Mouse (Mus musculus): Measurements from ENCODE around the gene Itgav. TPM values are rescaled to one million over a fixed set of nuclear protein-coding genes. Genes with fewer than 3 reads are reported as not detected.

The Itgav gene
- polyA plus RNA-seq, 1 experiment, result 37.6 TPM

- TF ChIP-seq POLR2A (IDR thresholded peaks at IDR 0.05; ENCODE audit: borderline replicate concordance, extremely low read depth, low read depth, low read length) (no peak), CTCF (IDR thresholded peaks at IDR 0.05; ENCODE audit: insufficient read depth, low read length) (no peak)
- 76% methylated on average over 8 of the region's 8 CpGs for WGBS
Observed at GRCm38 (mm10) chr2:83684691-83685090, 39.5 kb upstream of the Itgav start.

GRCm38 (mm10) chr2:83690372-83690771 is 33.8 kb upstream of the Itgav start:
- TF ChIP-seq POLR2A (IDR thresholded peaks at IDR 0.05; ENCODE audit: borderline replicate concordance, extremely low read depth, low read depth, low read length), result no peak
- TF ChIP-seq CTCF (IDR thresholded peaks at IDR 0.05; ENCODE audit: insufficient read depth, low read length), result no peak
- no peak for DNase-seq
- no peak overlapping the region for H3K4me3 ChIP-seq (replicated peaks; ENCODE audit: extremely low read depth, low read depth, low read length)
- WGBS, result 57% methylated on average over 2 of the region's 2 CpGs
- no peaks in the 10 kb centered on the region for H3K4me1 ChIP-seq (ENCODE audit: control insufficient read depth, insufficient read depth, low read length)

More at GRCm38 (mm10) chr2:83684691-83685090, 39.5 kb upstream of the Itgav start:
- Histone ChIP-seq H3K4me3 (replicated peaks; ENCODE audit: extremely low read depth, low read depth, low read length) (no peak overlapping the region), H3K4me1 (ENCODE audit: control insufficient read depth, insufficient read depth, low read length) (no peaks in the 10 kb centered on the region)
- no peak for DNase-seq

GRCm38 (mm10) chr2:83692651-83693545 is 31.3 kb upstream of the Itgav start:
- DNase-seq, result no peak

GRCm38 (mm10) chr2:83694061-83694460 is 30.1 kb upstream of the Itgav start:
- TF ChIP-seq CTCF (IDR thresholded peaks at IDR 0.05; ENCODE audit: insufficient read depth, low read length), result no peak
- Histone ChIP-seq H3K4me3 (replicated peaks; ENCODE audit: extremely low read depth, low read depth, low read length) (no peak overlapping the region), H3K4me1 (ENCODE audit: control insufficient read depth, insufficient read depth, low read length) (no peaks in the 10 kb centered on the region)
- no peak for DNase-seq
- WGBS, result 77% methylated on average over 7 of the region's 7 CpGs

More at GRCm38 (mm10) chr2:83692651-83693545, 31.3 kb upstream of the Itgav start:
- 45% methylated on average over 10 of the region's 10 CpGs for WGBS
- H3K4me1 ChIP-seq (ENCODE audit: control insufficient read depth, insufficient read depth, low read length), result no peaks in the 10 kb centered on the region
- TF ChIP-seq CTCF (IDR thresholded peaks at IDR 0.05; ENCODE audit: insufficient read depth, low read length), result no peak
- TF ChIP-seq POLR2A (IDR thresholded peaks at IDR 0.05; ENCODE audit: borderline replicate concordance, extremely low read depth, low read depth, low read length), result no peak
- no peak overlapping the region for H3K4me3 ChIP-seq (replicated peaks; ENCODE audit: extremely low read depth, low read depth, low read length)

GRCm38 (mm10) chr2:83695345-83696247 is 28.6 kb upstream of the Itgav start:
- 73% methylated on average over 11 of the region's 11 CpGs for WGBS
- no peak for DNase-seq
- H3K4me3 ChIP-seq (replicated peaks; ENCODE audit: extremely low read depth, low read depth, low read length), result no peak overlapping the region
- TF ChIP-seq CTCF (IDR thresholded peaks at IDR 0.05; ENCODE audit: insufficient read depth, low read length) (no peak), POLR2A (IDR thresholded peaks at IDR 0.05; ENCODE audit: borderline replicate concordance, extremely low read depth, low read depth, low read length) (no peak)
- no peaks in the 10 kb centered on the region for H3K4me1 ChIP-seq (ENCODE audit: control insufficient read depth, insufficient read depth, low read length)

GRCm38 (mm10) chr2:83698484-83698883 is 25.7 kb upstream of the Itgav start:
- Histone ChIP-seq H3K4me1 (ENCODE audit: control insufficient read depth, insufficient read depth, low read length) (no peaks in the 10 kb centered on the region), H3K4me3 (replicated peaks; ENCODE audit: extremely low read depth, low read depth, low read length) (no peak overlapping the region)
- no peak for DNase-seq
- TF ChIP-seq POLR2A (IDR thresholded peaks at IDR 0.05; ENCODE audit: borderline replicate concordance, extremely low read depth, low read depth, low read length) (no peak), CTCF (IDR thresholded peaks at IDR 0.05; ENCODE audit: insufficient read depth, low read length) (0 out of 2 replicates have a peak, but pooled peaks have one; percentile 14)
- WGBS, result 73% methylated on average over 1 of the region's 1 CpGs

- H3K4me3 ChIP-seq (replicated peaks; ENCODE audit: extremely low read depth, low read depth, low read length), result no peak overlapping the region
- 43% methylated on average over 1 of the region's 1 CpGs for WGBS
- no peak for DNase-seq
- TF ChIP-seq POLR2A (IDR thresholded peaks at IDR 0.05; ENCODE audit: borderline replicate concordance, extremely low read depth, low read depth, low read length), result no peak
- TF ChIP-seq CTCF (IDR thresholded peaks at IDR 0.05; ENCODE audit: insufficient read depth, low read length), result no peak
- H3K4me1 ChIP-seq (ENCODE audit: control insufficient read depth, insufficient read depth, low read length), result no peaks in the 10 kb centered on the region
Observed at GRCm38 (mm10) chr2:83699324-83699723, 24.9 kb upstream of the Itgav start.

- TF ChIP-seq CTCF (IDR thresholded peaks at IDR 0.05; ENCODE audit: insufficient read depth, low read length) (no peak), POLR2A (IDR thresholded peaks at IDR 0.05; ENCODE audit: borderline replicate concordance, extremely low read depth, low read depth, low read length) (no peak)
Observed at GRCm38 (mm10) chr2:83700667-83701066, 23.5 kb upstream of the Itgav start.

GRCm38 (mm10) chr2:83702411-83702810 is 21.8 kb upstream of the Itgav start:
- H3K4me3 ChIP-seq (replicated peaks; ENCODE audit: extremely low read depth, low read depth, low read length), result no peak overlapping the region
- no peaks in the 10 kb centered on the region; the same call in 1 of the 2 replicates for H3K4me1 ChIP-seq (ENCODE audit: control insufficient read depth, insufficient read depth, low read length)
- WGBS, result 91% methylated on average over 7 of the region's 7 CpGs
- TF ChIP-seq CTCF (IDR thresholded peaks at IDR 0.05; ENCODE audit: insufficient read depth, low read length) (no peak), POLR2A (IDR thresholded peaks at IDR 0.05; ENCODE audit: borderline replicate concordance, extremely low read depth, low read depth, low read length) (no peak)
- DNase-seq, result no peak

More at GRCm38 (mm10) chr2:83700667-83701066, 23.5 kb upstream of the Itgav start:
- no peaks in the 10 kb centered on the region for H3K4me1 ChIP-seq (ENCODE audit: control insufficient read depth, insufficient read depth, low read length)
- no peak for DNase-seq
- WGBS, result 39% methylated on average over 4 of the region's 4 CpGs
- H3K4me3 ChIP-seq (replicated peaks; ENCODE audit: extremely low read depth, low read depth, low read length), result no peak overlapping the region

Measured in lung, adult 2 months (tissue).